Comparison of ENCODE assay signal across 15 mouse cellular contexts in genomic region chr14:12559574-12560232, GRCm38 (mm10).
DNase-seq lines count a peak whose midpoint lies in the region; ATAC-seq lines count a peak whose summit lies in the region.
"Had no signal": no experiment of that assay in that cellular context is flagged by ENCODE, and none has a peak within 500 bp of the region (broad histone marks: within the 10 kb centered on the region; RNA-seq: fewer than 3 reads in every experiment).

No protein-coding gene starts in this region.

- no peak for DNase-seq in neural tube, embryonic 11.5 days (ENCODE audit: low spot score)
- DNase-seq in neural tube, embryonic 10.5 days (ENCODE audit: extremely low spot score, low spot score) = no peak
- DNase-seq in midbrain, embryonic 14.5 days = peak; percentile 62
- DNase-seq in thymus, postnatal 10 days (ENCODE audit: low spot score in 2 of 2) = no peak
- no peak for DNase-seq in kidney, adult 18-20 months
- no peak for DNase-seq in heart, embryonic 10.5 days (ENCODE audit: low spot score)
- DNase-seq: cerebellum, adult 9-11 months; gastrocnemius, postnatal 36 days; heart, postnatal 36 days; kidney, adult 11 months; kidney, postnatal 36 days; lung, adult 18-20 months; thymus, postnatal 36 days had no signal

- H3K27me3 ChIP-seq in neural tube, embryonic 11.5 days (ENCODE audit: control insufficient read depth, insufficient read depth, low read length) = no peaks in the 10 kb centered on the region
- H3K27me3 ChIP-seq in hindbrain, embryonic 13.5 days = no peaks in the 10 kb centered on the region
- no peaks in the 10 kb centered on the region for H3K27me3 ChIP-seq in midbrain, embryonic 14.5 days (ENCODE audit: control insufficient read depth, insufficient read depth, low read length)
- no peaks in the 10 kb centered on the region for H3K27me3 ChIP-seq in heart, embryonic 10.5 days (ENCODE audit: insufficient read depth, poor library complexity, severe bottlenecking)

- no peaks in the 10 kb centered on the region for H3K4me1 ChIP-seq in neural tube, embryonic 11.5 days (ENCODE audit: control insufficient read depth, insufficient read depth, low read length)
- H3K4me1 ChIP-seq in hindbrain, embryonic 13.5 days (replicated peaks) = peaks cover 24% of the 10 kb centered on the region
- H3K4me1 ChIP-seq in midbrain, embryonic 14.5 days (ENCODE audit: control insufficient read depth, insufficient read depth, low read length) = peaks cover 6% of the 10 kb centered on the region
- H3K4me1 ChIP-seq in heart, embryonic 10.5 days = no peaks in the 10 kb centered on the region

- WGBS in neural tube, embryonic 11.5 days = 67% methylated on average over 3 of the region's 3 CpGs
- 54% methylated on average over 3 of the region's 3 CpGs for WGBS in hindbrain, embryonic 13.5 days
- WGBS in midbrain, embryonic 14.5 days = 53% methylated on average over 3 of the region's 3 CpGs
- 78% methylated on average over 3 of the region's 3 CpGs for WGBS in heart, embryonic 10.5 days

- no peak overlapping the region for H3K9ac ChIP-seq in neural tube, embryonic 11.5 days (ENCODE audit: low read length)
- no peak overlapping the region for H3K9ac ChIP-seq in hindbrain, embryonic 13.5 days
- H3K9ac ChIP-seq in midbrain, embryonic 14.5 days (replicated peaks; ENCODE audit: low read length) = no peak overlapping the region

- H3K27ac ChIP-seq in neural tube, embryonic 11.5 days (ENCODE audit: low read depth, low read length) = no peak overlapping the region
- peak overlapping the region; percentile 80 for H3K27ac ChIP-seq in hindbrain, embryonic 13.5 days
- H3K27ac ChIP-seq in midbrain, embryonic 14.5 days (replicated peaks; ENCODE audit: low read depth, low read length) = peak overlapping the region; percentile 53
- no peak overlapping the region for H3K27ac ChIP-seq in heart, embryonic 10.5 days

- H3K4me3 ChIP-seq in neural tube, embryonic 11.5 days (ENCODE audit: low read depth, low read length) = no peak overlapping the region
- no peak overlapping the region for H3K4me3 ChIP-seq in hindbrain, embryonic 13.5 days
- H3K4me3 ChIP-seq in midbrain, embryonic 14.5 days (replicated peaks; ENCODE audit: low read depth, low read length) = no peak overlapping the region
- H3K4me3 ChIP-seq in heart, embryonic 10.5 days = no peak overlapping the region

- H3K4me2 ChIP-seq in neural tube, embryonic 11.5 days (ENCODE audit: low read depth) = no peak overlapping the region
- H3K4me2 ChIP-seq in hindbrain, embryonic 13.5 days = peak overlapping the region; percentile 0; the same call in 1 of the 2 replicates
- H3K4me2 ChIP-seq in midbrain, embryonic 14.5 days (ENCODE audit: low read length) = no peak overlapping the region
- H3K4me2 ChIP-seq: heart, embryonic 11.5 days had no signal

- no peaks in the 10 kb centered on the region for H3K9me3 ChIP-seq in neural tube, embryonic 11.5 days (ENCODE audit: control insufficient read depth, low read length)
- no peaks in the 10 kb centered on the region; the same call in 1 of the 2 replicates for H3K9me3 ChIP-seq in hindbrain, embryonic 13.5 days
- H3K9me3 ChIP-seq in midbrain, embryonic 14.5 days (ENCODE audit: control insufficient read depth, low read length) = no peaks in the 10 kb centered on the region
- H3K9me3 ChIP-seq in heart, embryonic 10.5 days = no peaks in the 10 kb centered on the region

- ATAC-seq in neural tube, embryonic 11.5 days (ENCODE audit: insufficient read depth, low FRiP score, low TSS enrichment) = peak; percentile 85
- ATAC-seq in hindbrain, embryonic 13.5 days (ENCODE audit: low FRiP score) = peak; percentile 86
- peak; percentile 72 for ATAC-seq in midbrain, embryonic 14.5 days (ENCODE audit: low FRiP score, low TSS enrichment)

- H3K36me3 ChIP-seq in neural tube, embryonic 11.5 days (ENCODE audit: control insufficient read depth, insufficient read depth, low read length) = no peaks in the 10 kb centered on the region
- peaks cover 5% of the 10 kb centered on the region; the same call in 1 of the 2 replicates for H3K36me3 ChIP-seq in hindbrain, embryonic 13.5 days
- no peaks in the 10 kb centered on the region for H3K36me3 ChIP-seq in midbrain, embryonic 14.5 days (ENCODE audit: control insufficient read depth, insufficient read depth, low read length)
- H3K36me3 ChIP-seq in heart, embryonic 10.5 days = no peaks in the 10 kb centered on the region

Comparison
In these comparisons a context has a peak if more than half of its experiments do, and no peak if none do; other contexts are left out.
1. H3K27ac ChIP-seq: peak in hindbrain, embryonic 13.5 days (single experiment) and midbrain, embryonic 14.5 days (single experiment); none in neural tube, embryonic 11.5 days (single experiment) and heart, embryonic 10.5 days (single experiment).
2. Peak in every context shown above with its lines, with median percentiles within 50 percentile points of each other: ATAC-seq.